Mouse (Mus musculus): ENCODE data around the gene Dock9.

DNA sequence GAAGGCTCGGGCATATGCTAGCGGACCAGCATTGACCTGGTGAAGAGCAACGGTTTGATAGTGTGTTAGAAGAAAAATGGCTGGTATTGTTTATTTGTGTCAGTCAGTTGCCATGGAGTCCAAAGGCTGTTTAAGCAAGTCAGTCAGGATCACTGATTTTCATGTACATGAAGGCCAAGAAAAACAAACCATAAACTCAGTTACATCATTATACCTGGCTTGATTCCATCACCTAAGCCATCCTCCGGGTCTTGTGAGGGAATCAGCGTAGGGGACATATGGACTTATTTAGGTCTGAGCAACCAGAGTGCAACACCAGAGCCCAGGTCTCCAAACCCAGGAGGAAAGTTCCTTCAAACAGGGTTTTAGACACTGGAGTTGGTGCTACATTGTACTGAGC is 251.0 kb downstream of the Dock9 start:
- TF ChIP-seq NELFE (IDR thresholded peaks at IDR 0.05; ENCODE audit: low read depth, low read length) (no peak), ZC3H11A (IDR thresholded peaks at IDR 0.05; ENCODE audit: low read depth, low read length) (no peak), SIN3A (IDR thresholded peaks at IDR 0.05; ENCODE audit: low read length) (no peak)

Measured in CH12.LX (cell line).